Mouse (Mus musculus) midbrain, embryonic 16.5 days (tissue): ENCODE data around the gene Flvcr2. TPM values are rescaled to one million over a fixed set of nuclear protein-coding genes. Genes with fewer than 3 reads are reported as not detected.

ENCODE experiments used
- ATAC-seq: fragments of 200-750 bp; cut with Nextera tagmentation; 2 replicates; pipeline ENCODE4 v1.8.0; 2017; ENCODE audit warnings: moderate TSS enrichment
- H3K27ac ChIP-seq: fragments of 300-500 bp; sonication (generic); 2 replicates; pipeline ENCODE4 v1.5.1; 2014; ENCODE audit warnings: mild to moderate bottlenecking, low read length, mixed read lengths
- H3K27me3 ChIP-seq: fragments of 300-500 bp; sonication (generic); 2 replicates; pipeline ENCODE4 v1.6.1; 2014; ENCODE audit warnings: low read depth, low read length, mixed read lengths; ENCODE audit not compliant: control insufficient read depth, insufficient read depth
- H3K36me3 ChIP-seq: fragments of 300-500 bp; sonication (generic); 2 replicates; pipeline ENCODE4 v1.6.1; 2014; ENCODE audit warnings: mild to moderate bottlenecking, low read length, moderate library complexity, mixed read lengths; ENCODE audit not compliant: control insufficient read depth, insufficient read depth
- H3K4me1 ChIP-seq: fragments of 300-500 bp; sonication (generic); 2 replicates; pipeline ENCODE4 v1.6.1; 2014; ENCODE audit warnings: mild to moderate bottlenecking, low read length, mixed read lengths; ENCODE audit not compliant: control insufficient read depth, insufficient read depth
- H3K4me2 ChIP-seq: fragments of 300-500 bp; sonication (generic); 2 replicates; pipeline ENCODE4 v1.6.1; 2014; ENCODE audit warnings: mild to moderate bottlenecking, low read length, mixed read lengths
- H3K4me3 ChIP-seq: fragments of 300-500 bp; sonication (generic); 2 replicates; pipeline ENCODE4 v1.5.1; 2014; ENCODE audit warnings: low read depth, mild to moderate bottlenecking, low read length, moderate library complexity, mixed read lengths
- H3K9ac ChIP-seq: fragments of 300-500 bp; sonication (generic); 2 replicates; pipeline ENCODE4 v1.6.1; 2014; ENCODE audit warnings: low read depth, low read length, mixed read lengths
- H3K9me3 ChIP-seq: fragments of 300-500 bp; sonication (generic); replicated peaks from 2 replicates; pipeline ENCODE4 v1.6.1; 2014; ENCODE audit warnings: mild to moderate bottlenecking, low read length, mixed read lengths; ENCODE audit not compliant: control insufficient read depth, poor library complexity, severe bottlenecking
- WGBS: fragments of 180-500 bp; shearing (Covaris S2); extraction: QIAGEN DNeasy Blood & Tissue Kit; methylation state at CpG from one replicate; pipeline ENCODE4 v1.1.7; 2014; 5-methylcytosine and 5-hydroxymethylcytosine counted together
- microRNA-seq: library from miRNA; unstranded; fragments of <30 nt; microRNA quantifications from one replicate; pipeline ENCODE4, GENCODE M21; 2017
- polyA plus RNA-seq: library from polyadenylated mRNA; unstranded; fragments of >200 nt; fragmentation: Nextera tagmentation; extraction: Ambion mirVana; gene quantifications from 2 replicates; pipeline ENCODE4 v1.2.1, GENCODE M21; 2015

Gene Flvcr2
- polyA plus RNA-seq, 1 experiment from 2014 or later: 5.8 TPM

DNA sequence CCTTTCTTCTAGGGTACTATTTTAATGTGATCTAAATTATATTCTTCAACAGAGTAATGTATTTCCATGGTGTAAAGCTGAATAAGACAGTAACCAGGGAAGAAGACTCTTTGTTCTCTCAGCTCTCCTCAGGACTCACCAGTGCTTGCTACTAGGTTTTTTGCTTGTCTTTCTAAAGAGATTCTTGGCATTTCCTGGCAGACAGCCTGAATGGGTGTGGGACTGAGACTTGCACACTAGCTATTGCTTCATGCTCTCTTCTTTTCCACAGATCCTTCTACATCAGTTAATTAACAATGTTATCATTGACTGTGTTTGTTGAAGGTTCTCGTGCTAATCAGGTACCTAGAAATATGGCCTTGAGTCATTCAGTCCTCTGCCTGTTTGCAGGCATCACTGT is 107.9 kb downstream of the Flvcr2 start:
- Histone ChIP-seq H3K36me3 (peaks cover 4% of the 10 kb centered on the region), H3K4me3 (no peak overlapping the region), H3K9me3 (no peaks in the 10 kb centered on the region), H3K9ac (no peak overlapping the region), H3K4me2 (no peak overlapping the region), H3K4me1 (no peaks in the 10 kb centered on the region), H3K27me3 (no peaks in the 10 kb centered on the region), H3K27ac (no peak overlapping the region)
- 88% methylated on average over 1 of the region's 1 CpGs for WGBS
- no peak for ATAC-seq

GRCm38 (mm10) chr12:85857300-85857699 is 111.0 kb downstream of the Flvcr2 start:
- no peak overlapping the region for H3K9ac ChIP-seq
- 96% methylated on average over 7 of the region's 7 CpGs for WGBS
- ATAC-seq: no peak

DNA sequence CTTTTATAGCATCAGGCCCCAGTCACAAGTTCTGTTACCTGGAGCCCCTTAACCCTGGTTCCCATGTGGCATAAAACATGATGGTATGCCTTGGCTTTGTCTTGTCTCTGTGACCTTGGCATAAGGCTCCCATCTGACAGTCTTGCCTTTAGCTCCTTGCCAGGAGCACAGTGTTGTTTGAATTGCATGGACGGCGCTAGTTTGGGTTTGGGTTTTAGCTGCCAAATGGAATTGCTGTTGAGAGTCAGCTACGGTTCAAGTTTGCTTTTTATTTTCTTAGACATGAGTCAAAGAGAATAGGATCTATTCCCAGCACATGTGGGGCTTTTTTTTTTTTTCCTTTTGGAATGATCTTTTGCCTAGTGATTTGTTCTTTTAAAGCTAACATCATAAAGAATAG is 112.8 kb downstream of the Flvcr2 start:
- 72% methylated on average over 3 of the region's 3 CpGs for WGBS
- H3K36me3 ChIP-seq: no peaks in the 10 kb centered on the region
- H3K27ac ChIP-seq: no peak overlapping the region
- H3K4me3 ChIP-seq: no peak overlapping the region
- no peak for ATAC-seq
- peaks cover 5% of the 10 kb centered on the region; the same call in 1 of the 2 replicates for H3K4me1 ChIP-seq
- no peak overlapping the region for H3K9ac ChIP-seq
- no peaks in the 10 kb centered on the region for H3K27me3 ChIP-seq
- H3K4me2 ChIP-seq: no peak overlapping the region
- H3K9me3 ChIP-seq: no peaks in the 10 kb centered on the region

More at GRCm38 (mm10) chr12:85857300-85857699, 111.0 kb downstream of the Flvcr2 start:
- Histone ChIP-seq H3K4me1 (peaks cover 3% of the 10 kb centered on the region; the same call in 1 of the 2 replicates), H3K4me3 (no peak overlapping the region), H3K27ac (no peak overlapping the region), H3K9me3 (no peaks in the 10 kb centered on the region), H3K36me3 (no peaks in the 10 kb centered on the region), H3K27me3 (no peaks in the 10 kb centered on the region), H3K4me2 (no peak overlapping the region)

- Histone ChIP-seq H3K9me3 (no peaks in the 10 kb centered on the region), H3K27me3 (no peaks in the 10 kb centered on the region), H3K4me2 (no peak overlapping the region), H3K9ac (no peak overlapping the region), H3K4me3 (no peak overlapping the region), H3K4me1 (peaks cover 5% of the 10 kb centered on the region; the same call in 1 of the 2 replicates), H3K36me3 (no peaks in the 10 kb centered on the region), H3K27ac (no peak overlapping the region)
- WGBS: 55% methylated on average over 3 of the region's 3 CpGs
- ATAC-seq: no peak
Observed at GRCm38 (mm10) chr12:85859511-85860189, 113.3 kb downstream of the Flvcr2 start.

GRCm38 (mm10) chr12:85862514-85862913 is 116.2 kb downstream of the Flvcr2 start:
- ATAC-seq: 0 out of 2 replicates have a peak, but pooled peaks have one; percentile 28
- Histone ChIP-seq H3K4me3 (no peak overlapping the region), H3K36me3 (no peaks in the 10 kb centered on the region), H3K4me2 (no peak overlapping the region), H3K4me1 (peaks cover 5% of the 10 kb centered on the region; the same call in 1 of the 2 replicates), H3K27ac (no peak overlapping the region), H3K9ac (no peak overlapping the region), H3K27me3 (no peaks in the 10 kb centered on the region), H3K9me3 (no peaks in the 10 kb centered on the region)
- 37% methylated on average over 2 of the region's 2 CpGs for WGBS

Small RNA genes lying within 50 kb of the gene (microRNA-seq; reads per million reads assigned to microRNA genes)
- gene Gm47285: not detected

Other genes with a start within 250 kb of the Flvcr2 start
- 0.36 and 0.57 TPM in 2 replicates for gene Jdp2, start 147.5 kb upstream of the Flvcr2 start, polyA plus RNA-seq
- gene Batf, start 59.9 kb upstream of the Flvcr2 start, polyA plus RNA-seq: 0.59 and 1.3 TPM in 2 replicates
- gene Erg28, start 78.0 kb downstream of the Flvcr2 start, polyA plus RNA-seq: 114 and 117 TPM in 2 replicates
- 12.0 and 13.2 TPM in 2 replicates for gene Ttll5, start 78.1 kb downstream of the Flvcr2 start, polyA plus RNA-seq